Mouse (Mus musculus) stomach, embryonic 16.5 days (tissue): ENCODE results near the gene Hsf4. TPM values are rescaled to one million over a fixed set of nuclear protein-coding genes. Genes with fewer than 3 reads are reported as not detected.

Source experiments
- ATAC-seq: fragments of 200-750 bp; cut with Nextera tagmentation; 2 replicates; pipeline ENCODE4 v1.8.0; 2017; ENCODE audit warnings: moderate number of reproducible peaks, moderate TSS enrichment; ENCODE audit not compliant: insufficient read depth, low FRiP score
- H3K27ac ChIP-seq: fragments of 300-500 bp; sonication (generic); 2 replicates; pipeline ENCODE4 v1.5.1; 2014; ENCODE audit warnings: low read length
- H3K27me3 ChIP-seq: fragments of 300-500 bp; sonication (generic); 2 replicates; pipeline ENCODE4 v1.6.1; 2014; ENCODE audit warnings: low read length, control low read depth, mixed read lengths; ENCODE audit not compliant: control insufficient read depth, insufficient read depth
- H3K36me3 ChIP-seq: fragments of 300-500 bp; sonication (generic); 2 replicates; pipeline ENCODE4 v1.6.1; 2014; ENCODE audit warnings: low read length; ENCODE audit not compliant: control insufficient read depth, insufficient read depth
- H3K4me1 ChIP-seq: fragments of 300-500 bp; sonication (generic); 2 replicates; pipeline ENCODE4 v1.6.1; 2014; ENCODE audit warnings: low read length, control low read depth, mixed read lengths; ENCODE audit not compliant: control insufficient read depth, insufficient read depth
- H3K4me2 ChIP-seq: fragments of 300-500 bp; sonication (generic); 2 replicates; pipeline ENCODE4 v1.6.1; 2014; ENCODE audit warnings: low read depth, low read length, mixed read lengths
- H3K4me3 ChIP-seq: fragments of 300-500 bp; sonication (generic); replicated peaks from 2 replicates; pipeline ENCODE4 v1.5.1; 2014; ENCODE audit warnings: mild to moderate bottlenecking, low read length
- H3K9ac ChIP-seq: fragments of 300-500 bp; sonication (generic); 2 replicates; pipeline ENCODE4 v1.6.1; 2014; ENCODE audit warnings: low read length
- H3K9me3 ChIP-seq: fragments of 300-500 bp; sonication (generic); replicated peaks from 2 replicates; pipeline ENCODE4 v1.6.1; 2016; ENCODE audit warnings: low read length, control low read depth; ENCODE audit not compliant: control insufficient read depth
- WGBS: fragments of 180-500 bp; shearing (Covaris S2); extraction: QIAGEN DNeasy Blood & Tissue Kit; methylation state at CpG from one replicate; pipeline ENCODE4 v1.1.7; 2014; 5-methylcytosine and 5-hydroxymethylcytosine counted together
- microRNA counts: library from miRNA; unstranded; fragments of <30 nt; microRNA quantifications from one replicate; lab custom pipeline; 2016
- microRNA-seq: library from miRNA; unstranded; fragments of <30 nt; microRNA quantifications from one replicate; pipeline ENCODE4, GENCODE M21; 2016
- polyA plus RNA-seq: library from polyadenylated mRNA; unstranded; fragments of >200 nt; fragmentation: Nextera tagmentation; extraction: Ambion mirVana; gene quantifications from 2 replicates; pipeline ENCODE4 v1.2.1, GENCODE M21; 2015

The Hsf4 gene
- polyA plus RNA-seq, 1 experiment from 2014 or later = not detected

DNA sequence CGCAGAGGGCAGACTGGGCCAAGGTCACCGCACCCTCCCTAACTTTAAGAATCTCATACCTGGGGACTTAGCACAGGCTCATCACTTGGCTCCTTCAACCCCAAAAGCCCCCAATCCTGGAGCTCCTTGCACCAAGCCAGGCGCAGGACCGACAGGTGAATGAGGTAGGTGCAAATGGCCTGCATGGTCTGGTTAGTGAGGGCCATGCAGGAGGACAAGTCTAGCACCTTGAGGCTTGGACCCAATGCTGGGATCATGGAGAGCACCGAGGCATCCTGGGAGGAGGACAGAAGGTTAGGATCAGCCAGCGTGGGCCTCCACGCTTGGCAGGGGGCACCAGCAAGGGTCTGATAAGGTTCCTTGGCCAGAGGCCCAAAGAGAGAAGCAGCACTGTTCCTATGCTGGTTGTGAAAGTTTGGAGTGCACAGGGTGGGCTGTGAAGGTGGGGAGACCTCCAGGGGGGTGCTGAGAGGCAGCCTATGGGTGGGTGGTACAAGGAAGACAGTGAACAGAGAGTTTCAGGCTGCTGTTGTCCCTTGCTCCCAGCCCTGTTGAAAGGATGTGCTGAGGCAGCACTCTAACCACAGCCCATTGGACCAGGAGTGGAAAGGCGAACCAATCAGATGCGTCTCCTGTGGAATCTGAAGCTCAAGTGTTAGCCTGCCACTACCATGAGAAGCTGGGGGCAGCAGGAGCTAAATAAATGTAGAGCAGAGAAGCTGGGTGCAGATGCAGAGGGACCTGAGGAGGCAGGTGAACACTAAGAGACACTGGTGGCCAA is 44.2 kb downstream of the Hsf4 start:
- H3K9ac ChIP-seq = no peak overlapping the region
- WGBS = 76% methylated on average over 9 of the region's 9 CpGs
- no peaks in the 10 kb centered on the region for H3K4me1 ChIP-seq
- H3K4me2 ChIP-seq = no peak overlapping the region
- H3K4me3 ChIP-seq = no peak overlapping the region
- H3K36me3 ChIP-seq = peaks cover 5% of the 10 kb centered on the region; the same call in 1 of the 2 replicates
- no peak for ATAC-seq
- no peaks in the 10 kb centered on the region for H3K27me3 ChIP-seq
- H3K9me3 ChIP-seq = no peaks in the 10 kb centered on the region
- H3K27ac ChIP-seq = no peak overlapping the region

DNA sequence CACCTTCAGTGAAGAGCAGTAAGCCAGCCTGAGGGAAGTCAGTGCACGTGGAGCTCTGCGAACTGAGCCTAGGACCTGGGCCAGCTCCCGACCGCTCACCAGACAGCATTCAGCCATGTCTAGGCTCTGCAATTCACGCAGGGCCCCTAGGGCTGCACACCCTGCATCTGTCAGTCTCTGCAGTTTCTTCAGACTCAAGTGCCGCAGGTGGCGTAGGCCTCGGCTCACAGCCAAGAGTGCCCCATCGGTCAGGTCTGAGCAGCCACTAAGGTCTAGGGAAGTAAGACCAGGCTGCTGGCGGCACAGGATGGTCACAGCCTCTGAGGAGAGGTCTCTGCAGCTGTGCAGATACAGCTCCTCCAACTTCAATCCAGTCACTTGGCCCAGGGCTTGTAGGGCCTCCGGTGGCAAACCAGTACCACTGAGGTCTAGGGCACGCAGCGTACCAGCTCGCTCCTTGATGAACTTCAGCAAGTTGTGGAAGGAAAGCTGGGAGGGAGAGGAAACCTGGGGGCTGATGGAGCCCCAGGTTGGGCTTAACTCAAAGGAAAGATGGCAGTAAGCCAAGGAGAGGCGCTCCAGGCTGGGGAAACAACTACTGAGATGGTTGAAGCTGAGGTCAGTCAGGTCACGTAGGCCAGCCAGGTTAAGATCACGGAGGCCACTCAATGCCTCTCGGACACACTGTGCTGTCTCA is 45.6 kb downstream of the Hsf4 start:
- H3K4me3 ChIP-seq = no peak overlapping the region
- 90% methylated on average over 18 of the region's 18 CpGs for WGBS
- H3K4me1 ChIP-seq = no peaks in the 10 kb centered on the region
- no peak overlapping the region for H3K4me2 ChIP-seq
- H3K27ac ChIP-seq = no peak overlapping the region
- no peak for ATAC-seq
- H3K27me3 ChIP-seq = no peaks in the 10 kb centered on the region
- H3K36me3 ChIP-seq = 0 out of 2 replicates have a peak, but pooled peaks cover 5% of the 10 kb centered on the region
- no peak overlapping the region for H3K9ac ChIP-seq
- no peaks in the 10 kb centered on the region for H3K9me3 ChIP-seq

DNA sequence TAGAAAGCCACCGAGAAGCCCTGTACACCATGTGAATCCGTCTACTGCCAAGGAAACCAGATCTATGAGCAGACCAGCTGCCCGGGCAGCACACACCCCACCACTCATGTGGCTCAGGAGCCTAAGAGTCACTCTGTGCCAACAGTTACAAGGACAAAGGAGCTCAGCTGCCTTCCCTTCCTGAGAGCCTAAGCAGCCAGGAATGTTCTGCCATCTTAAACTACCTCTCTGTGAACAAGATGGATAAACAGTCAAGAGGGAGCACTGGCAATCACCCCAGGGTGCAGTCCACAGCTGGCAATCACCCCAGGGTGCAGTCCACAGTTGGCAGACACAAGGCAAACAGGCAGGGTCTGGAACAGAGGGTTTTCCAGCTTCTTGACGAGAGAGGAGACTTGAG is 48.3 kb downstream of the Hsf4 start:
- Histone ChIP-seq H3K36me3 (no peaks in the 10 kb centered on the region), H3K27ac (no peak overlapping the region)

DNA sequence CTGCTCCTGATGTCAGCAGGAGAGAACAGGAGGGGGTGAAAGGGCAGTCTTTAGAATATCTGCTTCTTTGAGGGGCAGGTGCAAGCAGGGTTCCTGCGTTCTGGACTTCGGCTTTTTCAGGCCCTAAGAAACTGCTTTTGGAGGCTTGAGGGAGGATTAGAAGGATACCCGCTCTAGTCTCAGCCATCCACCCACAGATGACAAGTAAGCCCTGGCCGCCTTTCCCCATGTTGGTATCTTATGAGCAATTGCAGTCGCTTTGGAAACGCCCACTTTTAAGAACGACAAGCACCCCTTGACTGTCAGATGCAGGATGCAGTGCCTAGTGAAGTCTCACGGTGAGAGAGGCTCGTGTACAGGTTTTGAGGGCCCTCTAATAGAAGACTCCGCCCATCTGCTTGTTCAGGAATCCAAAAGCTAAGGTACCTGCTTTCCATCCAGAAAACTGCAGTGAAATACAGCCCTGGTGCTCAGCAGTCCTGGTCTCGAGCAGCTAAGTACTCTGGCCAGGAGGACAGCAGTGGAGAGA is 49.1 kb downstream of the Hsf4 start:
- 82% methylated on average over 11 of the region's 11 CpGs for WGBS

More for the DNA sequence above, 48.3 kb downstream of the Hsf4 start:
- H3K9ac ChIP-seq = no peak overlapping the region
- 85% methylated on average over 4 of the region's 4 CpGs for WGBS
- H3K9me3 ChIP-seq = no peaks in the 10 kb centered on the region
- ATAC-seq = no peak
- H3K4me1 ChIP-seq = no peaks in the 10 kb centered on the region
- no peak overlapping the region for H3K4me3 ChIP-seq
- H3K4me2 ChIP-seq = no peak overlapping the region
- H3K27me3 ChIP-seq = no peaks in the 10 kb centered on the region

DNA sequence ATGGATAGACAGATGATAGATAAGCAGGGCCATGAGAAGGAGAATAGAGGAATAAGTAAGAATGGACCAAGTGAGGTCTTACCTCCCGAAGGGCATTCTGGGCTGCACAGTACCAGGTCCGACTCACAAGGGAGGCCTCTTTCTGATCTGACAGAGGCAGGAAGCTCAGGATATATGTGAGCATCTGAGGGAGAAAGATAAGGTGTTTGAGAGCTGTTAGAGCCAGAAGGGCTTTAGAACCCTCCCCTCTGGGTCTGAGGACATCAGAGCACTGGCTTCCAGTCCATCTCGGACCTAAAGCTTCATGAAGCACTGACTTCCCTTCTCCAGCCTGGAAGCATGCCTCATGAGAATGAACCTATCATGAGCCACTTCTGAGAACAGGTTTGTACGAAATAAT is 53.6 kb downstream of the Hsf4 start:
- no peaks in the 10 kb centered on the region for H3K9me3 ChIP-seq
- H3K4me1 ChIP-seq = peaks cover 17% of the 10 kb centered on the region
- no peak overlapping the region for H3K4me2 ChIP-seq
- H3K36me3 ChIP-seq = 0 out of 2 replicates have a peak, but pooled peaks cover 4% of the 10 kb centered on the region
- no peak overlapping the region for H3K9ac ChIP-seq
- H3K4me3 ChIP-seq = no peak overlapping the region
- H3K27ac ChIP-seq = no peak overlapping the region
- no peaks in the 10 kb centered on the region for H3K27me3 ChIP-seq
- 78% methylated on average over 4 of the region's 4 CpGs for WGBS
- ATAC-seq = no peak

More for the DNA sequence above, 49.1 kb downstream of the Hsf4 start:
- Histone ChIP-seq H3K9ac (no peak overlapping the region), H3K27me3 (no peaks in the 10 kb centered on the region), H3K4me1 (no peaks in the 10 kb centered on the region), H3K4me2 (no peak overlapping the region), H3K27ac (no peak overlapping the region), H3K36me3 (no peaks in the 10 kb centered on the region), H3K4me3 (no peak overlapping the region), H3K9me3 (no peaks in the 10 kb centered on the region)
- no peak for ATAC-seq

MicroRNAs within 50 kb of the gene (microRNA counts, 519-probe panel; counts per million panel counts)
- 2,476 counts per million, percentile 53 among the panel's probes with 10 or more counts for microRNA mmu-miR-328 (lab: Ali Mortazavi, UCI)

Small RNA genes lying within 50 kb of the gene (microRNA-seq; reads per million reads assigned to microRNA genes)
- not detected for gene Gm27320
- gene Mir328 = 181 reads per million, percentile 61 among the genes with 10 or more reads in this experiment

Other genes with a start within 250 kb of the Hsf4 start
- gene Ces3a, start 221.2 kb upstream of the Hsf4 start, polyA plus RNA-seq = not detected in 2 replicates
- gene Ces3b, start 186.0 kb upstream of the Hsf4 start, polyA plus RNA-seq = not detected in 2 replicates
- not detected in 2 replicates for gene Ces4a, start 138.0 kb upstream of the Hsf4 start, polyA plus RNA-seq
- gene Cbfb, start 99.1 kb upstream of the Hsf4 start, polyA plus RNA-seq = 41.8 and 46.1 TPM in 2 replicates
- gene D230025D16Rik, start 44.7 kb upstream of the Hsf4 start, polyA plus RNA-seq = 29.1 and 30.1 TPM in 2 replicates
- 21.4 and 21.6 TPM in 2 replicates for gene B3gnt9, start 14.6 kb upstream of the Hsf4 start, polyA plus RNA-seq
- gene Tradd, start 5.2 kb upstream of the Hsf4 start, polyA plus RNA-seq = 32.9 and 36.1 TPM in 2 replicates
- gene Fbxl8, start 5.2 kb upstream of the Hsf4 start, polyA plus RNA-seq = 3.4 and 4.7 TPM in 2 replicates
- gene Nol3, start 6.3 kb downstream of the Hsf4 start, polyA plus RNA-seq = 1.3 and 2.3 TPM in 2 replicates
- gene 4931428F04Rik, start 20.1 kb downstream of the Hsf4 start, polyA plus RNA-seq = 8.0 and 9.2 TPM in 2 replicates
- 8.7 and 11.9 TPM in 2 replicates for gene Exoc3l, start 26.3 kb downstream of the Hsf4 start, polyA plus RNA-seq
- gene E2f4, start 27.9 kb downstream of the Hsf4 start, polyA plus RNA-seq = 72.0 and 74.0 TPM in 2 replicates
- 18.9 and 19.4 TPM in 2 replicates for gene Elmo3, start 35.8 kb downstream of the Hsf4 start, polyA plus RNA-seq
- gene Lrrc29, start 56.5 kb downstream of the Hsf4 start, polyA plus RNA-seq = 2.1 and 2.4 TPM in 2 replicates
- gene Tmem208, start 56.6 kb downstream of the Hsf4 start, polyA plus RNA-seq = 124 and 131 TPM in 2 replicates
- gene Fhod1, start 78.2 kb downstream of the Hsf4 start, polyA plus RNA-seq = 2.2 and 2.5 TPM in 2 replicates
- 1.5 and 1.7 TPM in 2 replicates for gene Slc9a5, start 79.0 kb downstream of the Hsf4 start, polyA plus RNA-seq
- 0.11 and 0.22 TPM in 2 replicates for gene Plekhg4, start 103.5 kb downstream of the Hsf4 start, polyA plus RNA-seq
- not detected in 2 replicates for gene Kctd19, start 143.7 kb downstream of the Hsf4 start, polyA plus RNA-seq
- gene Lrrc36, start 143.8 kb downstream of the Hsf4 start, polyA plus RNA-seq = 0.17 and 0.47 TPM in 2 replicates
- gene Tppp3, start 201.7 kb downstream of the Hsf4 start, polyA plus RNA-seq = 70.3 and 79.3 TPM in 2 replicates
- 33.8 and 34.6 TPM in 2 replicates for gene Zdhhc1, start 227.1 kb downstream of the Hsf4 start, polyA plus RNA-seq
- gene Hsd11b2, start 249.0 kb downstream of the Hsf4 start, polyA plus RNA-seq = 2.5 and 2.8 TPM in 2 replicates